Mouse (Mus musculus): Measurements from ENCODE around the gene Slc9a4. TPM values are rescaled to one million over a fixed set of nuclear protein-coding genes. Genes with fewer than 3 reads are reported as not detected.
A peak's percentile ranks its signal among the peaks of the same experiment; 100 is the strongest.
"Not testable (repeated sequence)": the region's sequence is repeated elsewhere in the genome, so short reads cannot be mapped to it uniquely, and the experiment has no call there.

Gene Slc9a4
- total RNA-seq, 2 experiments from 2014 or later = 20.8 to 23.7 TPM

DNA sequence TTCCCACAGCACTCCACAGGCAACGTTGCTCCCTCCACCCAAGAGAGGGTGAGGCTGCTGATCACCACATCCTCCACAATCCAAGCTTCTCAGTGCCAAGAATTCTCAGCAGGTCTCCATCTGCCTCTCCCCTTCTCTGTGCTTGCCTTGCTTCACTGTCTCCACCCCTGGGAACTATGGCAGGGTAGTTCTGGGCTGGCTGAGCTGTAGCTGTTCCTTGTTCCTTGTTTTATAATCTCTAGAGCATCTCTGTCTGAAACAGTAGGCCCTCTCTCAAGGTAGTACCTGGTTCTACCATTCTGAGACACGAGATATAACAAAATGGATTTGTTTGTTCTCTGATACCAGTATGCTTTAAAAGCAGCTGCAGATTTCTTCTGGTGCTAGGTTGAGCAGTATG, 68.4 kb downstream of the Slc9a4 start:
- no peak for DNase-seq (ENCODE audit: low spot score in 2 of 2)

DNA sequence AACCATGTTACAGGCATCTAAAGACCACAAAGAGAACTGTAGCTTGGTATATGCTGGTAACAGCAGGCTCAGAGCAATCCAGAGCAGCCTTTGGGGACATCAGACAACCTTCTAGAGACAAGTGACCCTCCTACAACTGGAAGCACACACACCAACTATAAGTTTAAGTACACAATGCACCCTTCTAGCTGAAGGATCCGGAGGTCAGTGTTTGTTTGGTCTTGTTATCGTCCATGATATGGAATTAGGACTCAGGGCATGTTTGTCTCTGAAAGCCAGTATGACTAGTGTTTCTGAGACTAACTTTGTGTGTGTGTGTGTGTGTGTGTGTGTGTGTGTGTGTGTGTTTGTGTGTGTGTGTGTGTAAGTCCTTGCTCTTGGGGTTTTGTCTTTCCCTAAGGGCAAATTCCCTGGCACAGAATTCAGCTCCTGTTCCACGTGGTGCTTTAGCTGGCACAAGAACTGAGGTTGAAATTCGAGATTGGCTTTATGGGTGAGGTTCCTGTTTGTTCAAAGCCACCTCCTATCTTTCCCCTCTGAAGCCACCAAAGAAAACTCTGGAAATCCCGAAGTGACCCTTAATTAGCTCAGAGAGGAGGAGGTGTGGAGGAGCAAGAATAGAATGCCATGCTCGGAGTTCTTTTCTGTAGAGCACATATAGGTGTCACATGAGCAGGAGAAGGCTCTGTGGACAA, 71.1 kb downstream of the Slc9a4 start:
- no peak for DNase-seq (ENCODE audit: low spot score in 2 of 2)

DNA sequence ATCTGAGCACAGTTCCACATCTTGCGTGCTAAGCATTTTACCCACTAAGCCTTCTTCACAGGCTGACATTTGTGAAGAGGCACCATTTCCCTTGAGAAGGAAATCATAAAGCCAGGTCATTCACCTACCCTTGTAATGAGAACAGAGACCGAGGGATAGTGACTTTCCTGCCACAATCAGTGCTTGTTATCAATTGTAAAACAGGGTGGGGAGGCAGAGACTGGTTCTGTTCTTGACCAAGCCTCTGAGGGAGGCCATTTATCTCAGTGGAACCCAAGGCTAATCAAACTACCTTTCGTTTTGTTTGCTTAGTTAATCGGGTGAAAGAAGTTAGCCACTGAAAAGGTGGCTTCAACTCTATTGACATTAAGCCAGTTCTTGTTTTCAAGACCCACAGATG, 77.2 kb downstream of the Slc9a4 start:
- DNase-seq (ENCODE audit: low spot score in 2 of 2) = no peak

DNA sequence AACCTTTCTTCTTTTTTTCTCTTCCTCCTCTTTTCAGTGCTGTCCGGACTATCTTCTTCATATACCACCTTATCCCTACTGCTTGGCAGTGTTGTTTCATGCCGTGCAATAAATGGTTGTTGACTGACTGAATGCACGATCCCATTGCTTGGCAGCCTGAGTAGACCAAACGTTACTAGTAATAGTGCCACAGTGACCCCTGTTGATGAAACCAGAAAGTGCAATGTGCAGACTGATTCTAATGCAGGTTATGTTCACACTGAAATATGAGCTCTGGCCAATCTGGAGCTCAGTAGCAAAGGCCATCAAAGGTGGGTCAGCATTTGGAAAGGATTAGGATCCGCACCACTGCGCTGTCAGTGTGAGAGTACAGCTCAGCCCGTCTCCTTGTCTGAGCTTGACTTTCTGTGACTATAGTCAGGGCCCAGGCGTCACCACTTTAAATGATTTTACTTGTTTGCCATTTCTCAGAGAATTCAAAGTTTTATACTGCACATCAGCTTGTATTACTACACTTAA, 78.2 kb downstream of the Slc9a4 start:
- peak; percentile 63 to 90 for DNase-seq (ENCODE audit: low spot score in 2 of 2)

DNA sequence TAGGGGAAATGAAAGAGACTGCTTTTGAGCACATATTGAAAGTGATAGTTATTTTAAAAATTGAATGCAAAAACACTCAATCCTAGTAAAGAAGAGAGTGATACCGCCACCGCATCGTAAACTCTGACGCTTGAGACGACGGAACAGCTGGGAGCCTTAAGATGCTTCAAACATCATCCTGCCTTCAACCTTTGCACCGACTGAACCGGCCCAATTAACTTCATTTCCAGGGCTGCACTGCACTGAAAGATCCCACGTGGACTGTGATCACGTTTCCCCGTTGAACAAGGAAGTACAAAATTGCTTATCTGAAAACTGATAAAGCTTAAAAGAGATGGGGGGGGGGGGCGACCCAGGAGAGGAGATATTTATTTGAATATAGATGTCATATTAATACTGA, 79.1 kb downstream of the Slc9a4 start:
- no peak for DNase-seq (ENCODE audit: low spot score in 2 of 2)

DNA sequence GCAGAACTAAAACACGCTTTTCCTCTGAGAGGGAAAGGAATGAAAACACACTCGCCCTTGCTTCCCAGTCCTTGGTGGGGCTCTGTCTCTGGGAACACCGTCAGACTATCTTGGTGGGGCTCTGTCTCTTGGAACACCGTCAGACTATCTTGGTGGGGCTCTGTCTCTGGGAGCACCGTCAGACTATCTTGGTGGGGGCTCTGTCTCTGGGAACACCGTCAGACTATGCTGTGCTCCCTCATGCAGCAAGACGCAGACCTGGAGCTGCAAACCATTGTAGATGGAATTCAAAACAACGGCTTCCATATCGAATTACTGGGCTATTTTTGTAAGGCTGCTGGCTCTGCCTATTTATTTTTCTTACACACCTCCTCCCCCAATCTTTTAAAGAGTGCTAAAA, 79.6 kb downstream of the Slc9a4 start:
- DNase-seq (ENCODE audit: low spot score in 2 of 2) = no peak

DNA sequence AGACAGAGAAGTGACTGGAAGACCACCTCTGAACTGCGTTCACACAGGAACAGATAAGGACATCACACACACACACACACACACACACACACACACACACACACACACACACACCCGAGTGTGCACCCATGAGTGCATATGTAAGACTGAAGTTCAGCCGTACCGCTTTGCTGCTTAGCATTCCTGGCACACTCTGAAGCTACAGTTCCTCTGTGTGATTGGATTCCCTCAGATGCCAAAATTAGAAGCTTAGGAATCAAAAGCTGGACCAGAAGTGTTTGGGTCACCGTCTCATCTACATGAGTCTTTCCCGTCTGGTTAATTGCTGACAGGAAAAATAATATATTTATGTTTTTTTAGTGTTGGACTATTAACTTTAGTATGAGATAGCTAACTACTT, 81.0 kb downstream of the Slc9a4 start:
- no peak for DNase-seq (ENCODE audit: low spot score in 2 of 2)

DNA sequence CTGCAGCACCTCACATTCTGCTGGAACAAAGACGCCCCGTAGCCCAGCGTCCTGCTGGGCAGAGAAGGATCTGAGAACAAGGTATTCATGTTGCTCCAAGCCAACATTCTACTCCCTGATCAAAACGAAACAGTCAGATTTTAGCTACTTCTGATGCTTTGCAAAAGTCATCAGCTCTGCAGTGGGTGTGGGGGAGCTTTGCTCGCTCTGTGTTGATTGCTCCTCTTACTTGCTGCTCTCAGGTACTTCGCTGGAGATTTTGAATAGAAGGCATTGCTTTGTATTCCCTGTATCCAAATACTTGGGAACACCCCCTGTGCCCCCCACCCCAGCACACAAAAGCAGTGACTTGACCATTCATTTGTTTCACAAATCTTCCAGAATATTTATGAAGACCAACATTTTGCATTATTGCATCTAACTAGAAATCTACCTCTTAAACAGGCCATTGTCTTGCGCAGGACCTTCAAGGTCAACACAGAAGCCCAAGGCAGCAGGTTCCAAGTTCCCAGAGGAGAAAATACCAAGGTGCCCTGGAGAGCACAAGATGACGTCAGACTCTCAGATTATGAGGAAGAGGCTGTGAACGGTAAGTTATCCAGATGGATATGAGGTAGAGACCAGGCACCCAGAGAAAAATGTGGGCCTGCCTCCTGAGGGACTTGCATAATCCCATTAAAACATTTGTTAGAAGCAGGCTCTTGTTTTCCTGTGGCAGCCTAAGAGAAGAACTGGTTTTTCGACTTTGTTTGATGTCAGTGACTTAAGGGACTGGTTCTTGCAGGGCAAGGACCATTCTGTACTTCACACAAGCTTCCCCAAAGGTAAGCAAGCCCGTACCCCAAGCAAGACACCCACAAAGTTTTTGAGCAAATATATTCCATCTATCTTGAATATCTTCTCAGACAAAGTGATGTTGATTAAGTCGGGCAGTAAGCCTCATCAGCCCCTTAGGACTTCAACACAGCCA, 85.8 kb downstream of the Slc9a4 start:
- no peak for DNase-seq (ENCODE audit: low spot score in 2 of 2)

DNA sequence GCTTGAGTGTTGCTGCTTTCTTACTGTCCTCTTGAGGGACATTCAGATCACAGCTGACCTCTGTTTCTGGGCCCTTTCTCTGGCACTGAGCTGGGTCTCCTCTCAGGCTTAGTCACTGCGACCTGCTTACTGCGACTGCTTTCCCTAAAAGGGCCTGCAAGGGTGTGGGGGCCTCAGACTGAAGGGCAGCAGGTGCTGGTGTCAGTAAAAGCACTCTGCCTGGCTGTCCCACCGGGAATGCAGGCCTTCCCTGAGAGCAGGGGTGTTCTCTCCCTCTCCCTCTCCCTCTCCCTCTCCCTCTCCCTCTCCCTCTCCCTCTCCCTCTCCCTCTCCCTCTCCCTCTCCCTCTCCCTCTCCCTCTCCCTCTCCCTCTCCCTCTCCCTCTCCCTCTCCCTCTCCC, 87.6 kb downstream of the Slc9a4 start:
- DNase-seq (ENCODE audit: low spot score in 2 of 2) = not testable (repeated sequence)

DNA sequence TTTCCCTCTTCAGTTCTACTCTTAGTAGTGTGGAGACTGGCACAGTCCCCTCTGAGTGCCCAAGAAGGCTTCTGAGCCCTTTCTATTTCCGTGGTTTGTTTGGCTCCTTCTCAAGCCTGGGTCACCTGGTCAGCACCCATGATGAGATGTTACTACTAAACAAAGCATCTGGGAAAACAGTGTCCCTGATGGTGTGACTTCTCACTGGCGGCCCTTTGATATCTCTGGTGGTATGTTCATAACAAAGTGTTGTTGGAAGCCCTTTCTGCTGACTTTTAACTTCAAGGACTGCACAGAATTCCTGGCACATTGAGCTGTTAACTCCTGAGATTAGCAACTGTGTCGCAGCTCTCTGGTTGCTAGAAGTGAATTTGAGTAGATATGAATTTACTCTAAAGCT, 90.1 kb downstream of the Slc9a4 start:
- DNase-seq (ENCODE audit: low spot score in 2 of 2) = no peak

DNA sequence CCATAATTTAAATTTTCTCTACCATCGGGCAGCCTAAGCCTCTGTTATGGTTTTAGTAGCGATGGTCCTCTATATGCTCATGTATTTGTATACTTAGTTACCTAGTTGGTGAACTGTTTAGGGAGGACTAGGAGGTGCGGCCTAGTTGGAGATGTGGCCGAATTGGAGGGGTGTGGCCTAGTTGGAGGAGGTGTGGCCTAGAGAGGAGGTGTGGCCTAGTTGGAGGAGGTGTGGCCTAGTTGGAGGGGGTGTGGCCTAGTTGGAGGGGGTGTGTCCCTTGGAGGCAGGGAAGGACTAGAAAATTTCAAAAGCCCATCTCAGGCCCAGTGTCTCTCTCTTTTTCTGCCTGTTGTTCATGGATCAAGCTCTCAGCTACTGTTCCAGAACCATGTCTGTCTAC, 91.6 kb downstream of the Slc9a4 start:
- DNase-seq (ENCODE audit: low spot score in 2 of 2) = no peak

DNA sequence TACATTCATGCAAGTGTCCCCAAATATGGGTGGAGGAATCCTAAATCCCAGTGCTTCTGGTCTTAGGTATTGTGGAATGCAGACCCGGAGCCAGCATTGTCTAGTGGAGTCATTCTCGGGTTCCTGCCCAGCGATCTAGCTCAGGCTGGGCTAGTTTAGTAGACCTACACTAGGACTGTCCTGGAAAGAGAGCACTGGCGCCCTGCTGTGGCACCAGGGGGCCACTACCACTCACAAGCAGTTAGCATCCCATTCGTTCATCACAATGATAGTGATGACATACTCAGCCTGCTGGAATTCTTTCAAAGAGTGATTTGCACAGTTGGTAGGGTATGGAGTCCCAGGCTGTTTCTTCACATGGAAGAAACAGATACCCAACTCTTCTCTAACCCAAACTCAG, 97.4 kb downstream of the Slc9a4 start:
- DNase-seq (ENCODE audit: low spot score in 2 of 2) = no peak

Other genes with a start within 250 kb of the Slc9a4 start
- under 1 TPM; 0.10 TPM for gene Il1rl1, start 150.5 kb upstream of the Slc9a4 start, total RNA-seq (2021)
- gene Il18r1, start 114.5 kb upstream of the Slc9a4 start, total RNA-seq (2021) = not detected
- under 1 TPM; 0.08 to 0.17 TPM for gene Il18rap, start 64.7 kb upstream of the Slc9a4 start, total RNA-seq (2021)
- 10 to 100 TPM; 21.0 to 23.9 TPM for gene Slc9a2, start 100.5 kb downstream of the Slc9a4 start, total RNA-seq (2021)
- gene Mfsd9, start 210.6 kb downstream of the Slc9a4 start, total RNA-seq (2021) = 1 to 10 TPM; 4.9 to 5.1 TPM
- gene Tmem182, start 225.5 kb downstream of the Slc9a4 start, total RNA-seq (2021) = under 1 TPM in 1 of 2 experiments, not detected in 1; 0.30 TPM